Mouse (Mus musculus) stomach, embryonic 16.5 days (tissue): ENCODE measurements around the gene Unc13d. TPM values are rescaled to one million over a fixed set of nuclear protein-coding genes. Genes with fewer than 3 reads are reported as not detected.
"Not testable (repeated sequence)": the region's sequence is repeated elsewhere in the genome, so short reads cannot be mapped to it uniquely, and the experiment has no call there.

Experiments used
- ATAC-seq: fragments of 200-750 bp; cut with Nextera tagmentation; 2 replicates; pipeline ENCODE4 v1.8.0; 2017; ENCODE audit warnings: moderate number of reproducible peaks, moderate TSS enrichment; ENCODE audit not compliant: insufficient read depth, low FRiP score
- H3K27ac ChIP-seq: fragments of 300-500 bp; sonication (generic); 2 replicates; pipeline ENCODE4 v1.5.1; 2014; ENCODE audit warnings: low read length
- H3K27me3 ChIP-seq: fragments of 300-500 bp; sonication (generic); 2 replicates; pipeline ENCODE4 v1.6.1; 2014; ENCODE audit warnings: low read length, control low read depth, mixed read lengths; ENCODE audit not compliant: control insufficient read depth, insufficient read depth
- H3K36me3 ChIP-seq: fragments of 300-500 bp; sonication (generic); 2 replicates; pipeline ENCODE4 v1.6.1; 2014; ENCODE audit warnings: low read length; ENCODE audit not compliant: control insufficient read depth, insufficient read depth
- H3K4me1 ChIP-seq: fragments of 300-500 bp; sonication (generic); 2 replicates; pipeline ENCODE4 v1.6.1; 2014; ENCODE audit warnings: low read length, control low read depth, mixed read lengths; ENCODE audit not compliant: control insufficient read depth, insufficient read depth
- H3K4me2 ChIP-seq: fragments of 300-500 bp; sonication (generic); 2 replicates; pipeline ENCODE4 v1.6.1; 2014; ENCODE audit warnings: low read depth, low read length, mixed read lengths
- H3K4me3 ChIP-seq: fragments of 300-500 bp; sonication (generic); replicated peaks from 2 replicates; pipeline ENCODE4 v1.5.1; 2014; ENCODE audit warnings: mild to moderate bottlenecking, low read length
- H3K9ac ChIP-seq: fragments of 300-500 bp; sonication (generic); 2 replicates; pipeline ENCODE4 v1.6.1; 2014; ENCODE audit warnings: low read length
- H3K9me3 ChIP-seq: fragments of 300-500 bp; sonication (generic); replicated peaks from 2 replicates; pipeline ENCODE4 v1.6.1; 2016; ENCODE audit warnings: low read length, control low read depth; ENCODE audit not compliant: control insufficient read depth
- WGBS: fragments of 180-500 bp; shearing (Covaris S2); extraction: QIAGEN DNeasy Blood & Tissue Kit; methylation state at CpG from one replicate; pipeline ENCODE4 v1.1.7; 2014; 5-methylcytosine and 5-hydroxymethylcytosine counted together
- polyA plus RNA-seq: library from polyadenylated mRNA; unstranded; fragments of >200 nt; fragmentation: Nextera tagmentation; extraction: Ambion mirVana; gene quantifications from 2 replicates; pipeline ENCODE4 v1.2.1, GENCODE M21; 2015

Unc13d gene
- polyA plus RNA-seq, 1 experiment from 2014 or later = 8.3 TPM

- Histone ChIP-seq H3K9ac (no peak overlapping the region), H3K4me2 (no peak overlapping the region), H3K4me3 (no peak overlapping the region), H3K9me3 (no peaks in the 10 kb centered on the region), H3K36me3 (no peaks in the 10 kb centered on the region), H3K4me1 (peaks cover 21% of the 10 kb centered on the region), H3K27me3 (no peaks in the 10 kb centered on the region), H3K27ac (peak overlapping the region; percentile 6; the same call in 1 of the 2 replicates)
- WGBS = 47% methylated on average over 3 of the region's 3 CpGs
- no peak for ATAC-seq
Observed at GRCm38 (mm10) chr11:116095573-116095972, 17.8 kb upstream of the Unc13d start.

GRCm38 (mm10) chr11:116093771-116094565 lies 16.2 kb upstream of the Unc13d start:
- H3K36me3 ChIP-seq = no peaks in the 10 kb centered on the region
- H3K4me2 ChIP-seq = no peak overlapping the region
- no peaks in the 10 kb centered on the region for H3K27me3 ChIP-seq
- no peak for ATAC-seq
- H3K4me1 ChIP-seq = peaks cover 5% of the 10 kb centered on the region; the same call in 1 of the 2 replicates
- no peak overlapping the region for H3K4me3 ChIP-seq
- H3K27ac ChIP-seq = 0 out of 2 replicates have a peak overlapping the region, but pooled peaks have one; percentile 19
- 43% methylated on average over 16 of the region's 16 CpGs for WGBS
- peak overlapping the region; percentile 21; the same call in 1 of the 2 replicates for H3K9ac ChIP-seq
- H3K9me3 ChIP-seq = no peaks in the 10 kb centered on the region

- not testable (repeated sequence) for H3K27ac ChIP-seq, H3K9ac ChIP-seq, H3K4me1 ChIP-seq, H3K27me3 ChIP-seq, H3K9me3 ChIP-seq, ATAC-seq, H3K4me3 ChIP-seq, H3K4me2 ChIP-seq, H3K36me3 ChIP-seq
- 89% methylated on average over 6 of the region's 6 CpGs for WGBS
Observed at GRCm38 (mm10) chr11:116092959-116093358, 15.2 kb upstream of the Unc13d start.

DNA sequence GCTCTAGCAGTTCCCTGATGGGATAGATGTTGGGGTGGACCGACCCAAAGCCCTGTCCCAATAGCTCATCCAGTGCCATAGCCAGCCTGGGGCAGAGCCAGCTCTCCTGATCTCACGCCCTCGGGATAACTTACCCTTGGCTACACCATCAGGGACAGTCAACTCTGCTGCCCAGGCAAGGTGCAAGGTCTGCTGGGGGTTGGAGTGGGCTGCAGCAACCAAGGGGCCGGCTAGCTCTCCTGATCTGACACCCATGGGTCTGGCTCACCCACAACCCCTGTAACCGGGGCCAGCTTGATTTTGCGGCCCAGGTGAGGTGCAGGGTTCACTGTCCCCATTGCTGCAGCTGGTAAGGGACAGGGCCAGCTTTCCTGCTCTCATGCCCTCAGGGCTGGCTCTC lies 13.8 kb upstream of the Unc13d start:
- no peak for ATAC-seq
- Histone ChIP-seq H3K27me3 (no peaks in the 10 kb centered on the region), H3K4me1 (peaks cover 6% of the 10 kb centered on the region; the same call in 1 of the 2 replicates), H3K9ac (no peak overlapping the region), H3K27ac (no peak overlapping the region), H3K9me3 (no peaks in the 10 kb centered on the region), H3K4me3 (no peak overlapping the region), H3K4me2 (no peak overlapping the region), H3K36me3 (no peaks in the 10 kb centered on the region)
- WGBS = 90% methylated on average over 6 of the region's 6 CpGs

DNA sequence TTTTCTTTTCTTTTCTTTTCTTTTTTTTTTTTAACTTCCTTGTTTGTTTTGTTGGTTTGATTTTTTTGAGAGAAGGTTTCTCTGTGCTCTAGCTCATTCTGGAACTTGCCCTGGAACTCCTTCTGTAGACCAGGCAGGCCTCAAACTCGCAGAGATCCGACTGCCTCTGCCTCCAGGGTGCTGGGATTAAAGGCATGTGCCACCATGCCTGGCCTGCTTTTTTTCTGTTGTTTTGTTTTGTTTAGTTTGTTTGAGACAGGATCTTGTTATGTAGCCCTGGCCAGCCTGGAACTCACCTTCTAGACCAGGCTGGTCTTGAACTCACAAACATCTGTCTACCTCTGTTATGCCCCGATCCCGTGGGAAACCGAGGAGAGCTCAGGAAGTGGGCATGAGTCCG lies 11.8 kb upstream of the Unc13d start:
- Histone ChIP-seq H3K9me3 (no peaks in the 10 kb centered on the region), H3K9ac (no peak overlapping the region), H3K36me3 (no peaks in the 10 kb centered on the region), H3K27ac (no peak overlapping the region), H3K4me1 (peaks cover 21% of the 10 kb centered on the region), H3K4me3 (no peak overlapping the region), H3K4me2 (no peak overlapping the region), H3K27me3 (no peaks in the 10 kb centered on the region)
- WGBS = 89% methylated on average over 6 of the region's 6 CpGs
- ATAC-seq = no peak

DNA sequence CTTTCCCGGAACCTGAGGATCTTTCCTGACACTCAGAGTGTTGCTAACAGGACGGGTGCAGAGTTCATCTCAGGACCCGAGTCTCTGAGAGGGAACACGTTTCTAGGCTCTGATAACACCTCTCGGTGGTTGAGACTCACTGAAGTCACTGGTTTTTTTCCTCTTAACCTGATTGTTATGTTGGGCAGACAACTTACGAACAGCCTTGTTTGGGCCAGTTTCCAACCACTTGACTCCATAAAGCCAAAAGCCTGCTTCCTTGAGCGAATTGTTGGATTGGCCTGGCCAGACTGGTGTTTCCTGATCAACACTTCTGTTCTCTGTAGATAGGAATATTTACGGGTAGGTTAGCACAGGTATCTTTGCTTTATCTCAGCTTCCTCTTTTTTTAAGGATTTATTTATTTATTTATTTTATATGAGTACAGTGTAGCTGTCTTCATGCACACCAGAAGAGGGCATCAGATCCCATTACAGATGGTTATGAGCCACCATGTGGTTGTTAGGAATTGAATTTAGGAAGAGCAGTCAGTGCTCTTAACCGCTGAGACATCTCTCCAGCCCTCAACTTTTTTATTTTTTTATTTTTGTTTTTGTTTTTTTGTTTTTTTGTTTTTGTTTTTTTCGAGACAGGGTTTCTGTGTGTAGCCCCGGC lies 11.1 kb upstream of the Unc13d start:
- Histone ChIP-seq H3K36me3 (peaks cover 1% of the 10 kb centered on the region; the same call in 1 of the 2 replicates), H3K4me3 (no peak overlapping the region), H3K4me2 (no peak overlapping the region), H3K27me3 (no peaks in the 10 kb centered on the region), H3K9me3 (no peaks in the 10 kb centered on the region), H3K4me1 (peaks cover 25% of the 10 kb centered on the region), H3K27ac (no peak overlapping the region), H3K9ac (no peak overlapping the region)
- 76% methylated on average over 11 of the region's 11 CpGs for WGBS
- no peak for ATAC-seq

GRCm38 (mm10) chr11:116088188-116088587 lies 10.4 kb upstream of the Unc13d start:
- peak overlapping the region; percentile 62; the same call in 1 of the 2 replicates for H3K4me2 ChIP-seq
- no peaks in the 10 kb centered on the region for H3K9me3 ChIP-seq
- H3K27ac ChIP-seq = peak overlapping the region; percentile 84; the same call in 1 of the 2 replicates
- no peaks in the 10 kb centered on the region for H3K27me3 ChIP-seq
- WGBS = 72% methylated on average over 8 of the region's 8 CpGs
- ATAC-seq = no peak
- H3K4me3 ChIP-seq = no peak overlapping the region
- H3K4me1 ChIP-seq = peaks cover 25% of the 10 kb centered on the region
- peaks cover 8% of the 10 kb centered on the region for H3K36me3 ChIP-seq
- H3K9ac ChIP-seq = no peak overlapping the region

DNA sequence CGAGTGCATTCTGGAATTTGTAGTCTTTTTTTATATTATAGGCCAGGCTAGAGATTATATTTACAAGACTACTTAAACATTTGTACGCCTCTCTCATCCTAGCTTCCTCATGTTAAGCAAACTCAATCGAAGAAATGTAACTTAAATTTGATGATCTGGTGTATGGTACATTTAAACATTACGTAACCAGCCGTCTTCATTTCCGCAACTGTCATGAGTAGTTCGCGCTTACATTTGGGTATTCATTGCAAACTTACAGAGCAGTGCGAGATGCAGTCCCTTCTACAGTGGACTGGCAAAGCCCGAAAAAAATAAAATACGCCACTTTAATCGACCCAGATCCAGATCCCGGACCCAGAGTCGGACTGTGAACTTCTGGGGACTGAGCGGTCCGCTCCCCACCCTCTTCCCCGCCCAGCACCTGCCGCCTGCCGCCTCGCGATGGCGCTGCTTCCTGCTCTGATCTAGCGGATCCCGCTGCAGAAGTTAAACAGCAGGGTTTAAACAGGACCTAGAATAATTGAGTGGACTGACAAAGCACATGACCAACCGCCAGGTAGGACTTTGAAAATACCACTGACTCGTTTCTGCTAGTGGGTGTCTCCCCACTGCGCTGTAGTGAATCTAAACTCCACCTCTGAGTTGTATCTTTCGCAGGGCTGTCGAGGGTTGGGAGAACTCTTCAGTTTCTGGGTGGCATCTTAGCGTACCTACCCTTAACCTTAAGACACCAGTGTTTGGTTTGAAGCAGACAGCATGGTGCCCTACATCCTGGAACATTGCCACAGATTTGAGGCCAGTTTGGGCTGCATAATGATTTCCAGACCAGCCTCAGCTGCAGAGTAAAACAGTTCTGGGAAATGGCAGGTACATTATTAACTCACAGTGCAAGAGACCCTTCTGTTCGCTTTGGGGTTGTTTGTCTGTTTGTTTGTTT lies 9.7 kb upstream of the Unc13d start:
- 2% methylated on average over 31 of the region's 31 CpGs for WGBS
- peak overlapping the region; percentile 62 for H3K4me2 ChIP-seq
- peaks cover 12% of the 10 kb centered on the region for H3K36me3 ChIP-seq
- peak overlapping the region; percentile 65 for H3K9ac ChIP-seq
- no peaks in the 10 kb centered on the region for H3K27me3 ChIP-seq
- peak overlapping the region; percentile 53 for H3K4me3 ChIP-seq
- H3K4me1 ChIP-seq = peaks cover 25% of the 10 kb centered on the region
- peak; percentile 81 for ATAC-seq
- H3K27ac ChIP-seq = peak overlapping the region; percentile 84
- H3K9me3 ChIP-seq = no peaks in the 10 kb centered on the region
